Mouse (Mus musculus): ENCODE results near the gene Dido1. TPM values are rescaled to one million over a fixed set of nuclear protein-coding genes. Genes with fewer than 3 reads are reported as not detected.

The Dido1 gene
- total and polyA plus RNA-seq, 3 experiments: 17.8 to 35.1 (median 30.1) TPM

DNA sequence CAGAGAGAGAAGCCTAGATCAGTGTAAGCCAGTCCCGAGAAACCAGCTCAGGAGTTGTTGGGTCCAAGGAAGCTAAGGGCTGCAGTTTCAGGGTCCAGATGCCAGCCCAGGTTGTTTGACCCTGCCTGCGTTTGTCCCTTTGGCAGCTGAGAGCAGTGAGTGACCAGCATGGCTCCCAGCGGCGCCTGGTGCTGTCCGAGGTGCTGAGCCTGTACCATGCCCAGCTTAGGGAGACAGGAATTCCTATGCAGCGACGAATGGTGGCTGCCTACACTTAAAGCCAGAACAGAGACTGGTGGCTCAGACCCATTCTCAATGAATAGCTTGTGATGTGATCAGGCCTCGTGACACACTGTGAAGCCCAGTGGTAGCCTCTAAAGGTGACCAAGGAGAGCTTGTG is 46.1 kb upstream of the Dido1 start:
- Histone ChIP-seq H3K79me2 (ENCODE audit: control insufficient read depth, insufficient read depth, low read length, poor library complexity) (no peaks in the 10 kb centered on the region), H3K27ac (ENCODE audit: control insufficient read depth, low read depth, low read length) (no peak overlapping the region), H3K9me3 (replicated peaks; ENCODE audit: insufficient read depth, low read length) (no peaks in the 10 kb centered on the region), H3K27me3 (ENCODE audit: control insufficient read depth in 1 of 2, insufficient read depth in 2 of 2, low read length in 2 of 2) (peaks cover 2 to 5% of the 10 kb centered on the region in 2 experiments; a peak in 3 of 4 replicates), H3K4me3 (ENCODE audit: control insufficient read depth in 1 of 2, insufficient read depth in 1 of 2, low read depth in 2 of 2, low read length in 2 of 2) (no peak overlapping the region), H3K36me3 (ENCODE audit: control insufficient read depth in 1 of 2, insufficient read depth in 2 of 2, low read length in 2 of 2) (no peaks in the 10 kb centered on the region), H3K9ac (ENCODE audit: control insufficient read depth, low read depth, low read length, poor library complexity, severe bottlenecking) (no peak overlapping the region), H3K4me1 (ENCODE audit: control insufficient read depth in 1 of 2, insufficient read depth in 2 of 2, low read length in 2 of 2) (no peaks in the 10 kb centered on the region)
- DNase-seq (ENCODE audit: low read depth, low spot score): peak; percentile 28
- TF ChIP-seq MXI1 (IDR thresholded peaks at IDR 0.05; ENCODE audit: low read depth, low read length) (peak; percentile 28; the same call in 1 of the 2 replicates), NRF1 (IDR thresholded peaks at IDR 0.05; ENCODE audit: insufficient read depth, low read depth, low read length, poor library complexity, severe bottlenecking) (no peak), NELFE (IDR thresholded peaks at IDR 0.05; ENCODE audit: low read depth, low read length) (no peak), SIN3A (IDR thresholded peaks at IDR 0.05; ENCODE audit: low read length) (no peak), HCFC1 (IDR thresholded peaks at IDR 0.05; ENCODE audit: low read depth, low read length) (no peak), TAL1 (IDR thresholded peaks at IDR 0.05; ENCODE audit: low read length) (no peak), ZMIZ1 (IDR thresholded peaks at IDR 0.05; ENCODE audit: low read depth, low read length) (no peak), BHLHE40 (IDR thresholded peaks at IDR 0.05; ENCODE audit: borderline replicate concordance, low read depth, low read length) (no peak)

DNA sequence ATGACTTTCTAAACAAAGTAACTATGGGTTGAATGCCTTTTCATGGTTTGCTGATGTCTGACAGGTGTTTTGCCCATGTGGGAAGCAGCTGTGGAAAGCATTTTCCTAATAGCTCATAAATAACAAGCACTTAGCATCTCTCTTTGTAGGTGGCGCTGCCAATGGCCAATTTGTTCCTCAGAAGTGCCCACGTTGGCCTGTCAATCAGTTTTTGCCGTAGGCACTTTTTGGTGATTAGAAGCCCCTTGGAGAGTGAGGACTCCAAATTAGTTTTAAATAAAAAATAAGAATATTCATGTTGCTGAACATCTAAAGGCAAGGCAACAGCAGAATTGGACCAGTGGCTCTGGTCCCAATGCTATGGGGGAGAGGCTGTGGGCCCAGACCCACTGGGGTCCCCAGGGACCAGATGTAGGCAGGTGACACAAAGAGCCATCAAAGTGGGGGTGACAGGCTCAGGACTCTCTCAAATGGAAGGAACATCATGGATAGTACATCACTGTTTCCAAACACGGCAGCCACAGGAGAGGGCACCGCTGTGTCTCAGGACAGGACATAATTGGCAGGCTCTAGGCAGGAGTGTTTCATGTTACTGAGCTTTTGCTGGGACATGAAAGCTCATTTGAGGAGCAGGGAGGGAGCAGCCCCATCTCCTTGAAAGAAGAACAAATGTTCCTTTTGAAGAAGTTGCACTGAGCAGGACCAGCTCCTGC is 45.3 kb upstream of the Dido1 start:
- Histone ChIP-seq H3K36me3 (ENCODE audit: control insufficient read depth in 1 of 2, insufficient read depth in 2 of 2, low read length in 2 of 2) (no peaks in the 10 kb centered on the region), H3K9me3 (replicated peaks; ENCODE audit: insufficient read depth, low read length) (no peaks in the 10 kb centered on the region), H3K79me2 (ENCODE audit: control insufficient read depth, insufficient read depth, low read length, poor library complexity) (no peaks in the 10 kb centered on the region), H3K27me3 (ENCODE audit: control insufficient read depth in 1 of 2, insufficient read depth in 2 of 2, low read length in 2 of 2) (peaks cover 2 to 5% of the 10 kb centered on the region in 2 experiments; a peak in 3 of 4 replicates), H3K4me1 (ENCODE audit: control insufficient read depth in 1 of 2, insufficient read depth in 2 of 2, low read length in 2 of 2) (no peaks in the 10 kb centered on the region), H3K4me3 (ENCODE audit: control insufficient read depth in 1 of 2, insufficient read depth in 1 of 2, low read depth in 2 of 2, low read length in 2 of 2) (no peak overlapping the region), H3K27ac (ENCODE audit: control insufficient read depth, low read depth, low read length) (no peak overlapping the region), H3K9ac (ENCODE audit: control insufficient read depth, low read depth, low read length, poor library complexity, severe bottlenecking) (no peak overlapping the region)
- TF ChIP-seq TAL1 (IDR thresholded peaks at IDR 0.05; ENCODE audit: low read length) (no peak), POLR2AphosphoS5 (IDR thresholded peaks at IDR 0.05; ENCODE audit: borderline replicate concordance, low read depth, low read length) (no peak), E2F4 (IDR thresholded peaks at IDR 0.05; ENCODE audit: borderline replicate concordance, low read depth, low read length) (no peak), MXI1 (IDR thresholded peaks at IDR 0.05; ENCODE audit: low read depth, low read length) (no peak)
- no peak for DNase-seq (ENCODE audit: low read depth, low spot score)

DNA sequence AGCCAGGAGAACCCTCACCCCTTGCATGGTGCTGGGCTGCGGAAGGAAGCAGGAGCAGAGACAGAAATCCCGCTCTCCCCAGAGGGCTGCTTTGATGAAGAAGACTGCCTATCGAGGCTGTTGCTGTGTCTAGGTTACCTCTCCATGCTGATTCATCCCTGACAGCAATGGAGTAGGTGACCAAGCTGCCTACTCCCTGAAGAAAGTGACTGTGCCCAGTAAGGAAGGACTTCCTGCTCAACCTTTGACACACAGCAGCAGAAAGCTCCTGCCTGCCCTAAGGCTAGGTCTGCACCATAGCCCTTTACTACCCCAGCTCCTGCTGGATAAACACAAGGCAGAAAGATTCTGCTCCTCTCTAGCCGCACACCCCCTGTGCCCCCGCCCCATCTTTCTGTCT is 39.1 kb upstream of the Dido1 start:
- H3K27me3 ChIP-seq (ENCODE audit: control insufficient read depth in 1 of 2, insufficient read depth in 2 of 2, low read length in 2 of 2): peaks cover 0 to 4% of the 10 kb centered on the region in 2 experiments; a peak in 2 of 4 replicates
- no peak for DNase-seq (ENCODE audit: low read depth, low spot score)
- H3K4me3 ChIP-seq (ENCODE audit: control insufficient read depth in 1 of 2, insufficient read depth in 1 of 2, low read depth in 2 of 2, low read length in 2 of 2): no peak overlapping the region
- TF ChIP-seq SIN3A (IDR thresholded peaks at IDR 0.05; ENCODE audit: low read length) (no peak), BHLHE40 (IDR thresholded peaks at IDR 0.05; ENCODE audit: borderline replicate concordance, low read depth, low read length) (no peak), TAL1 (IDR thresholded peaks at IDR 0.05; ENCODE audit: low read length) (no peak), HCFC1 (IDR thresholded peaks at IDR 0.05; ENCODE audit: low read depth, low read length) (no peak), MYC (IDR thresholded peaks at IDR 0.05; ENCODE audit: low read depth, low read length) (no peak)
- no peaks in the 10 kb centered on the region for H3K36me3 ChIP-seq (ENCODE audit: control insufficient read depth in 1 of 2, insufficient read depth in 2 of 2, low read length in 2 of 2)
- H3K79me2 ChIP-seq (ENCODE audit: control insufficient read depth, insufficient read depth, low read length, poor library complexity): no peaks in the 10 kb centered on the region
- no peak overlapping the region for H3K27ac ChIP-seq (ENCODE audit: control insufficient read depth, low read depth, low read length)
- no peaks in the 10 kb centered on the region for H3K9me3 ChIP-seq (replicated peaks; ENCODE audit: insufficient read depth, low read length)
- no peak overlapping the region for H3K9ac ChIP-seq (ENCODE audit: control insufficient read depth, low read depth, low read length, poor library complexity, severe bottlenecking)
- H3K4me1 ChIP-seq (ENCODE audit: control insufficient read depth in 1 of 2, insufficient read depth in 2 of 2, low read length in 2 of 2): no peaks in the 10 kb centered on the region
